In the genomic region with DNA sequence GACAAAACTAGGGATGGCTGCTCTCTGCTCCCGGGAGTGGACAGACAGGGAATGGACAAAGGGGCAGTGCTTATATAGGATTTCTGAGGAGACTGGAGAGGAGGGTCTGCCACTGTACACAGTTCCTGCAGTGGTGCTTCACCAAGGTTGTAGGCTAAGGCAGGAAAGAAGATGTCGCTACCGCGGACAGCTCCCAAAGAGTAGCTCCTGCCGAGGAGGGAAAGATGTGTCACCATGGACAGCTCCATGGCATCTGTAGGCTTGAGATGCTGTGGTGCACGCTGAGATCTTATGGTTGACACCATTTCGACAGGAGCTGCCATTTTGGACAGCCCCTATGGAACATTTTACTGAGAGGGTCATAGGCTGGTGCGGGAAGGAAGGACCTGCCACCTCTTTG, we compare ENCODE assay signal across 9 mouse cellular contexts. TPM values are rescaled to one million over a fixed set of nuclear protein-coding genes. Genes with fewer than 3 reads are reported as not detected.
DNase-seq lines count a peak whose midpoint lies in the region; ATAC-seq and TF ChIP-seq lines count a peak whose summit lies in the region.
"Had no signal": no experiment of that assay in that cellular context is flagged by ENCODE, and none has a peak within 500 bp of the region (broad histone marks: within the 10 kb centered on the region; RNA-seq: fewer than 3 reads in every experiment).

No protein-coding gene starts in this region.

- ATAC-seq in intestine, embryonic 14.5 days (replicated peaks; ENCODE audit: low FRiP score, low TSS enrichment, low read depth): 0 out of 2 replicates have a peak, but pooled peaks have one; percentile 27
- no peak for ATAC-seq in intestine, postnatal 0 days
- no peak for ATAC-seq in neural tube, embryonic 11.5 days (ENCODE audit: insufficient read depth, low FRiP score, low TSS enrichment)

- 25% methylated on average over 8 of the region's 8 CpGs for WGBS in intestine, embryonic 14.5 days
- WGBS in intestine, postnatal 0 days: 20% methylated on average over 8 of the region's 8 CpGs
- WGBS in embryonic facial prominence, embryonic 10.5 days: 29% methylated on average over 8 of the region's 8 CpGs
- WGBS in neural tube, embryonic 11.5 days: 30% methylated on average over 8 of the region's 8 CpGs

- H3K27ac ChIP-seq in intestine, embryonic 14.5 days (ENCODE audit: low read depth): no peak overlapping the region
- H3K27ac ChIP-seq in intestine, postnatal 0 days (ENCODE audit: low read depth, low read length): no peak overlapping the region
- no peak overlapping the region for H3K27ac ChIP-seq in embryonic facial prominence, embryonic 10.5 days (replicated peaks)
- H3K27ac ChIP-seq in neural tube, embryonic 11.5 days (ENCODE audit: low read depth, low read length): no peak overlapping the region
- H3K27ac ChIP-seq in left cerebral cortex, adult 2 months: no peak overlapping the region
- H3K27ac ChIP-seq: macrophage had no signal

- no peaks in the 10 kb centered on the region for H3K4me1 ChIP-seq in intestine, embryonic 14.5 days (replicated peaks; ENCODE audit: control insufficient read depth, insufficient read depth, low read length)
- no peaks in the 10 kb centered on the region for H3K4me1 ChIP-seq in intestine, postnatal 0 days (replicated peaks; ENCODE audit: control insufficient read depth, insufficient read depth, low read length)
- no peaks in the 10 kb centered on the region for H3K4me1 ChIP-seq in embryonic facial prominence, embryonic 10.5 days
- no peaks in the 10 kb centered on the region for H3K4me1 ChIP-seq in neural tube, embryonic 11.5 days (ENCODE audit: control insufficient read depth, insufficient read depth, low read length)

- H3K9me3 ChIP-seq in intestine, embryonic 14.5 days (ENCODE audit: control insufficient read depth, low read length): no peaks in the 10 kb centered on the region
- H3K9me3 ChIP-seq in intestine, postnatal 0 days (ENCODE audit: control insufficient read depth): no peaks in the 10 kb centered on the region
- 0 out of 2 replicates have a peak, but pooled peaks cover 2% of the 10 kb centered on the region for H3K9me3 ChIP-seq in embryonic facial prominence, embryonic 10.5 days
- H3K9me3 ChIP-seq in neural tube, embryonic 11.5 days (ENCODE audit: control insufficient read depth, low read length): no peaks in the 10 kb centered on the region

- no peak overlapping the region for H3K4me3 ChIP-seq in intestine, embryonic 14.5 days (ENCODE audit: low read depth, low read length)
- H3K4me3 ChIP-seq in intestine, postnatal 0 days (ENCODE audit: low read depth, low read length): no peak overlapping the region
- H3K4me3 ChIP-seq in embryonic facial prominence, embryonic 10.5 days: no peak overlapping the region
- H3K4me3 ChIP-seq in neural tube, embryonic 11.5 days (ENCODE audit: low read depth, low read length): no peak overlapping the region
- no peak overlapping the region for H3K4me3 ChIP-seq in left cerebral cortex, adult 2 months

- no peak for TF ChIP-seq CTCF in intestine, postnatal 0 days (IDR thresholded peaks at IDR 0.05; ENCODE audit: low read depth)
- no peak for TF ChIP-seq CTCF in left cerebral cortex, adult 2 months (IDR thresholded peaks at IDR 0.05)

- H3K4me2 ChIP-seq in intestine, embryonic 14.5 days (ENCODE audit: low read length): no peak overlapping the region
- H3K4me2 ChIP-seq in intestine, postnatal 0 days (replicated peaks; ENCODE audit: low read depth): no peak overlapping the region
- no peak overlapping the region for H3K4me2 ChIP-seq in neural tube, embryonic 11.5 days (ENCODE audit: low read depth)

- peak; percentile 85 for DNase-seq in intestine, embryonic 14.5 days (ENCODE audit: low spot score)
- peak; percentile 80 for DNase-seq in NIH3T3 (ENCODE audit: low read depth)
- DNase-seq in embryonic facial prominence, embryonic 10.5 days (ENCODE audit: low spot score): peak; percentile 72
- peak; percentile 74 for DNase-seq in kidney, postnatal 14 days
- peak; percentile 49 for DNase-seq in neural tube, embryonic 11.5 days (ENCODE audit: low spot score)
- DNase-seq in left cerebral cortex, adult 2 months (ENCODE audit: extremely low spot score in 1 of 2, low spot score in 2 of 2): no peak
- DNase-seq in c-Kit-positive CD71-positive TER-119-positive erythroid progenitor cells, embryonic 14.5 days (ENCODE audit: low spot score): no peak

- no peaks in the 10 kb centered on the region for H3K27me3 ChIP-seq in intestine, embryonic 14.5 days (replicated peaks; ENCODE audit: control insufficient read depth, insufficient read depth, low read length)
- H3K27me3 ChIP-seq in intestine, postnatal 0 days (replicated peaks; ENCODE audit: control insufficient read depth, insufficient read depth, low read length): no peaks in the 10 kb centered on the region
- H3K27me3 ChIP-seq in embryonic facial prominence, embryonic 10.5 days (replicated peaks; ENCODE audit: low read depth, poor library complexity, severe bottlenecking): no peaks in the 10 kb centered on the region
- no peaks in the 10 kb centered on the region for H3K27me3 ChIP-seq in neural tube, embryonic 11.5 days (ENCODE audit: control insufficient read depth, insufficient read depth, low read length)

- no peaks in the 10 kb centered on the region for H3K36me3 ChIP-seq in intestine, embryonic 14.5 days (ENCODE audit: control insufficient read depth, insufficient read depth, low read length)
- 0 out of 2 replicates have a peak, but pooled peaks cover 3% of the 10 kb centered on the region for H3K36me3 ChIP-seq in intestine, postnatal 0 days (ENCODE audit: control insufficient read depth, insufficient read depth)
- no peaks in the 10 kb centered on the region for H3K36me3 ChIP-seq in embryonic facial prominence, embryonic 10.5 days (replicated peaks)
- no peaks in the 10 kb centered on the region for H3K36me3 ChIP-seq in neural tube, embryonic 11.5 days (ENCODE audit: control insufficient read depth, insufficient read depth, low read length)

- no peak overlapping the region for H3K9ac ChIP-seq in intestine, embryonic 14.5 days (ENCODE audit: low read length)
- no peak overlapping the region for H3K9ac ChIP-seq in intestine, postnatal 0 days (ENCODE audit: low read depth, low read length)
- no peak overlapping the region for H3K9ac ChIP-seq in neural tube, embryonic 11.5 days (ENCODE audit: low read length)

- intact Hi-C loops in left cerebral cortex, adult 2 months (cut with DNase I): no loop called here

RNA-seq across cellular contexts. Expression of a gene that starts 8.6 kb away (rescaled TPM):
- 5.9 and 6.0 TPM in 2 replicates for polyA plus RNA-seq in intestine, embryonic 14.5 days (2014; fragmentation: Nextera tagmentation; extraction: Ambion mirVana)
- polyA plus RNA-seq in intestine, postnatal 0 days (2015; fragmentation: Nextera tagmentation; extraction: Ambion mirVana): 5.5 and 6.6 TPM in 2 replicates
- 0.15 and 0.25 TPM in 2 replicates for polyA plus RNA-seq in embryonic facial prominence, embryonic 10.5 days (2016; fragmentation: Nextera tagmentation; extraction: Ambion mirVana)
- 0.23 and 0.61 TPM in 2 replicates for polyA plus RNA-seq in neural tube, embryonic 11.5 days (2014; fragmentation: Nextera tagmentation; extraction: Ambion mirVana)
- total RNA-seq in left cerebral cortex, adult 2 months (2021): under 1 TPM; 0.42 to 0.48 TPM

RNA-seq across cellular contexts. Expression of a gene that starts 35.6 kb away (rescaled TPM):
- polyA plus RNA-seq in intestine, embryonic 14.5 days (2014; fragmentation: Nextera tagmentation; extraction: Ambion mirVana): 5.4 and 5.6 TPM in 2 replicates
- polyA plus RNA-seq in intestine, postnatal 0 days (2015; fragmentation: Nextera tagmentation; extraction: Ambion mirVana): 10.2 and 13.0 TPM in 2 replicates
- 0.06 and 0.14 TPM in 2 replicates for polyA plus RNA-seq in embryonic facial prominence, embryonic 10.5 days (2016; fragmentation: Nextera tagmentation; extraction: Ambion mirVana)
- polyA plus RNA-seq in neural tube, embryonic 11.5 days (2014; fragmentation: Nextera tagmentation; extraction: Ambion mirVana): 0.04 and 0.08 TPM in 2 replicates
- under 1 TPM; 0.28 to 0.43 TPM for total RNA-seq in left cerebral cortex, adult 2 months (2021)

Comparison
In these comparisons a context has a peak if more than half of its experiments do, and no peak if none do; other contexts are left out.
1. DNase-seq: peak in intestine, embryonic 14.5 days (single experiment), NIH3T3 (single experiment), embryonic facial prominence, embryonic 10.5 days (single experiment), kidney, postnatal 14 days (single experiment) and neural tube, embryonic 11.5 days (single experiment); none in left cerebral cortex, adult 2 months (0 of 2) and c-Kit-positive CD71-positive TER-119-positive erythroid progenitor cells, embryonic 14.5 days (single experiment).